Mouse (Mus musculus): Measurements from ENCODE around the gene Kif17.

Gene Kif17

GRCm38 (mm10) chr4:138258663-138259062, 8.4 kb downstream of the Kif17 start:
- no peak for DNase-seq (ENCODE audit: extremely low read depth, low read depth, low spot score)

GRCm38 (mm10) chr4:138259482-138259881, 9.2 kb downstream of the Kif17 start:
- DNase-seq (ENCODE audit: extremely low read depth, low read depth, low spot score): no peak

- no peak for DNase-seq (ENCODE audit: extremely low read depth, low read depth, low spot score)
Measured at GRCm38 (mm10) chr4:138261843-138262681, 11.8 kb downstream of the Kif17 start.

GRCm38 (mm10) chr4:138267869-138268268, 17.6 kb downstream of the Kif17 start:
- no peak for DNase-seq (ENCODE audit: extremely low read depth, low read depth, low spot score)

- no peak for DNase-seq (ENCODE audit: extremely low read depth, low read depth, low spot score)
Measured at GRCm38 (mm10) chr4:138272011-138272997, 22.1 kb downstream of the Kif17 start.

- DNase-seq (ENCODE audit: extremely low read depth, low read depth, low spot score): no peak
Measured at GRCm38 (mm10) chr4:138278346-138278745, 28.1 kb downstream of the Kif17 start.

GRCm38 (mm10) chr4:138282834-138283233, 32.6 kb downstream of the Kif17 start:
- no peak for DNase-seq (ENCODE audit: extremely low read depth, low read depth, low spot score)

GRCm38 (mm10) chr4:138286411-138286810, 36.2 kb downstream of the Kif17 start:
- no peak for DNase-seq (ENCODE audit: extremely low read depth, low read depth, low spot score)

GRCm38 (mm10) chr4:138288691-138289090, 38.5 kb downstream of the Kif17 start:
- no peak for DNase-seq (ENCODE audit: extremely low read depth, low read depth, low spot score)

- no peak for DNase-seq (ENCODE audit: extremely low read depth, low read depth, low spot score)
Measured at GRCm38 (mm10) chr4:138292028-138292427, 41.8 kb downstream of the Kif17 start.

GRCm38 (mm10) chr4:138293261-138293948, 43.2 kb downstream of the Kif17 start:
- DNase-seq (ENCODE audit: extremely low read depth, low read depth, low spot score): no peak

- no peak for DNase-seq (ENCODE audit: extremely low read depth, low read depth, low spot score)
Measured at GRCm38 (mm10) chr4:138293949-138294550, 43.8 kb downstream of the Kif17 start.

GRCm38 (mm10) chr4:138301271-138301780, 51.1 kb downstream of the Kif17 start:
- no peak for DNase-seq (ENCODE audit: extremely low read depth, low read depth, low spot score)

GRCm38 (mm10) chr4:138303011-138303410, 52.8 kb downstream of the Kif17 start:
- no peak for DNase-seq (ENCODE audit: extremely low read depth, low read depth, low spot score)

- no peak for DNase-seq (ENCODE audit: extremely low read depth, low read depth, low spot score)
Measured at GRCm38 (mm10) chr4:138303742-138304141, 53.5 kb downstream of the Kif17 start.

- peak; percentile 84 for DNase-seq (ENCODE audit: extremely low read depth, low read depth, low spot score)
Measured at GRCm38 (mm10) chr4:138304340-138305104, 54.3 kb downstream of the Kif17 start, which contains the start of gene Ddost. TSS of gene Ddost (plus strand) at chr4:138304730.

GRCm38 (mm10) chr4:138307025-138307424, 56.8 kb downstream of the Kif17 start:
- DNase-seq (ENCODE audit: extremely low read depth, low read depth, low spot score): no peak

- no peak for DNase-seq (ENCODE audit: extremely low read depth, low read depth, low spot score)
Measured at GRCm38 (mm10) chr4:138307739-138308138, 57.5 kb downstream of the Kif17 start.

- no peak for DNase-seq (ENCODE audit: extremely low read depth, low read depth, low spot score)
Measured at GRCm38 (mm10) chr4:138310311-138310910, 60.2 kb downstream of the Kif17 start.
